Mouse (Mus musculus): ENCODE measurements around the gene Hivep3.
A peak's percentile ranks its signal among the peaks of the same experiment; 100 is the strongest.

Hivep3 gene

GRCm38 (mm10) chr4:120063353-120064124 is 330.0 kb downstream of the Hivep3 start:
- DNase-seq, result no peak

- DNase-seq, result no peak
Measured at GRCm38 (mm10) chr4:120064696-120065095, 331.1 kb downstream of the Hivep3 start, which contains the start of gene AL607142.1. AL607142.1 (plus strand) TSS chr4:120064996.

GRCm38 (mm10) chr4:120066841-120067591 is 333.4 kb downstream of the Hivep3 start:
- no peak for DNase-seq

GRCm38 (mm10) chr4:120067592-120068235 is 334.1 kb downstream of the Hivep3 start:
- no peak for DNase-seq

- no peak for DNase-seq
Measured at GRCm38 (mm10) chr4:120068883-120069581, 335.4 kb downstream of the Hivep3 start.

GRCm38 (mm10) chr4:120069582-120069980 is 336.0 kb downstream of the Hivep3 start:
- DNase-seq, result no peak

- no peak for DNase-seq
Measured at GRCm38 (mm10) chr4:120071411-120071810, 337.8 kb downstream of the Hivep3 start.

- DNase-seq, result no peak
Measured at GRCm38 (mm10) chr4:120071842-120072507, 338.4 kb downstream of the Hivep3 start.

GRCm38 (mm10) chr4:120074061-120074460 is 340.5 kb downstream of the Hivep3 start:
- DNase-seq, result no peak

GRCm38 (mm10) chr4:120077322-120077721 is 343.7 kb downstream of the Hivep3 start:
- DNase-seq, result peak in 1 of 2 experiments; percentile 1

- no peak for DNase-seq
Measured at GRCm38 (mm10) chr4:120082527-120082926, 348.9 kb downstream of the Hivep3 start.

GRCm38 (mm10) chr4:120083700-120084099 is 350.1 kb downstream of the Hivep3 start:
- DNase-seq, result no peak

- no peak for DNase-seq
Measured at GRCm38 (mm10) chr4:120089536-120089935, 356.0 kb downstream of the Hivep3 start.

GRCm38 (mm10) chr4:120091997-120092783 is 358.6 kb downstream of the Hivep3 start:
- DNase-seq, result no peak

- no peak for DNase-seq
Measured at GRCm38 (mm10) chr4:120096935-120097334, 363.4 kb downstream of the Hivep3 start.

GRCm38 (mm10) chr4:120101186-120101585 is 367.6 kb downstream of the Hivep3 start:
- DNase-seq, result no peak

GRCm38 (mm10) chr4:120104599-120104998 is 371.0 kb downstream of the Hivep3 start:
- DNase-seq, result peak; percentile 44 to 74

GRCm38 (mm10) chr4:120106362-120106761 is 372.8 kb downstream of the Hivep3 start:
- DNase-seq, result no peak

- no peak for DNase-seq
Measured at GRCm38 (mm10) chr4:120107787-120108186, 374.2 kb downstream of the Hivep3 start.

- no peak for DNase-seq
Measured at GRCm38 (mm10) chr4:120115516-120115915, 381.9 kb downstream of the Hivep3 start.

GRCm38 (mm10) chr4:120116312-120116711 is 382.7 kb downstream of the Hivep3 start:
- no peak for DNase-seq

All from spleen, adult 18-20 months (tissue).